Mouse (Mus musculus) kidney, adult 11 months (tissue): ENCODE measurements around the gene Tctex1d2.
"Not testable (repeated sequence)": the region's sequence is repeated elsewhere in the genome, so short reads cannot be mapped to it uniquely, and the experiment has no call there.

Experiments
- DNase-seq: peaks from one replicate; pipeline ENCODE4 v3.0.0; 2022

Tctex1d2 gene

DNA sequence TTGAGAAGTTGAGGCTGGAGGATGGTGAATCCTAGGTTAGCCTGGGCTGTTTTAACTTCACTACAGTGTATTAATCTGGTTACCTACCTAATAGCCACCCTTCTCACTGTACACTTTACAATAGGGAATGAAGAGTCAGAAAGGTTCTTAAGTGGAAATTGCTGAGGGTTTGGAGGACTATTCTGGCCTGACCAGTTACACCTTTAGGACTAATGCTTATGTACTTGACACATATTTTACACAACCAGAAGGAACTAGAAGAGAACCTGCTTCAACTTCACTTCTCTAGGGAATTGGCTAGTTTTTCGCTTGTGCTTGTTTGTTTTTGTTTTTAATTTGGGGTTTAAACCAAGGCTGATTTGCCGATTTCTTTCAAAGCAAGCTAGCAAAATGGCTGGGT, 13.6 kb downstream of the Tctex1d2 start:
- DNase-seq, result no peak

DNA sequence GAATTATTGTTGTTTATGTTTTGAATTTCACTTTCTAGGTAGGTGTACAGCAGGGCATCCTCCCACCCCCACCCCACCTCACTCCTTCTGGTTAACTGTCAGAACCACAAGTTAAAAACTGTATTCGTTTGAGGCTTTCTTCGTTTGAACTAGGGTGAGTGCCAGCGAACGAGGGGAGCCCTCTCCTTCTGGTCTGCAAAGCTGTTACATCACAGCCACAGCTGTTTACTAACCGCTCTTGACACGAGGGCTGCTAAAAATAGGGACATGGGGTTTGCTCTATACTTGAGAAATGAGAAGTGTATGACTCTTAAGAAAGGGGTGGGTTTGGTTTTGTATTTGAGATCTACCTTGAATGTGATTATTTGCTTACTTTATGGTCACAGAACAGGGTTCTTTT, 14.6 kb downstream of the Tctex1d2 start:
- no peak for DNase-seq

DNA sequence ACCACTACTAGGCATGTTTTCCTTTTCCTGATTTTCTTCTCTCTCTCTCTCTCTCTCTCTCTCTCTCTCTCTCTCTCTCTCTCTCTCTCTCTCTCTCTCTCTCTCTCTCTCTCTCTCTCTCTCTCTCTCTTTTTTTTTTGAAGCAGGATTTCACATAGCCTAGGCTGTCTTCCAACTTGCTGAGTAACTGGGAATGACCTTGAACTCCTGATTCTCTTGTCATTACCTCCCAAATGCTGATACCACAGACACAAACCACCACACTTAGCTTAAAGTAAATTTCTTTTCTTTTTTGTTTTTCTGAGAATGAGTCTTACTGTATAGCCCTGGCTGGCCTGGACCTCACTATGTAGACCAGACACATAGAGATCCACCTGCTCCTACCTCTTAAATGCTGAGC, 15.2 kb downstream of the Tctex1d2 start:
- DNase-seq, result no peak

DNA sequence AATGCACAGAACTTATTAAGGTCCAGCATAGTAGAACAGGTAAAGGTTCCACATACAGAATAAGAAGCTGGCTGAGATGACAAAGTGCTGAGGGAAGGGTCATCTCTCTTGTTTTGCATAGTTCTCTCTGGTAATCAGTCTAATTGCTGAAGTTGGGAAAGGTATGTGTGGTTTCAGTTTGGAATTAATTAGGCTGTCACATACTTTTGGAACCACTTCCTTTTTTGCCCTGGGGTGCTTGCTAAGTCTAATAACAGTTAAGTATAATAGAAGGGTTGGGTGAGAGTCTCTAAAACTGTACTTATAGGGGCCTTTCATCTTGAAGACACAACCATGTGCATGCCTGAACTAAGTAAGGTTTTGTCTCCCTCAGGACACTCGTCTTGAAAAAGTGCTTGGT, 17.2 kb downstream of the Tctex1d2 start:
- no peak for DNase-seq

DNA sequence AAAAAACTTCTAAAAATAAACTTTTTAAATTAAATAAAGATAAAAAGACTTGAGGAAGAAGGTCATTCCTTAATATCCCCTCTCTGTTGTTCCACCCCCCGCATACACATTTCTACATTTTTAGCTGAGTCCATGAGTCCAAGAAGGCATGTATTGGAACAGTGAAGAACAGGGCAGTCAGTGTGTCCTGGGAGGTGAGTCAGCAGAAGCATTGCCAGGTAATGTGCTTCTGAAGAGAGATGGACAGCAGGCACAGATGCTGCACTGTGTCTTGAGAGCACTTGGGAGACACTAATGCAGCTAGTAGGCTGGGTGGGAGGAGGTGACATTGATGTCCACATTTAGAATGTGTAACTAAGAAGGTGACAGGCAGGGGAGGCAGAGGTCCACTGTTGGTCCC, 17.8 kb downstream of the Tctex1d2 start:
- DNase-seq, result no peak

DNA sequence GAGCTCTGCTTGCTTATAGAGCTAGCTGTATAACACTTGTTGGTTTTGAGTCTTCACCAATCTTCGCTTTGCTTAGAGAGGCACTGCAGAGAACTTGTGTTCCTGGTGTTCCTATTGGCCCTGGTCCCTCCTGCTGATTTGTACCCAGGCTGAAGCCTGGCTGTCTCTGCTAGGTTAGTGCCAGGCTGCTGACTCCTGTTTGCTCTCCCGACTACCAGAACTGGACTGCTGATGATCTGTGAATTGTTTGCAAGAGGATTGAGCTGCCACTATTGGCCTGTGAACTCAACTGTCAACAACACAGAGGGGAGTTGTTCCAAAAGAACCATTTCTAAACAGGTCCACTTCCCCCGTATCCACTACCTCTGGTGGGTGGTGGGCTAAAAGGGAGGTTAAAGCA, 21.9 kb downstream of the Tctex1d2 start:
- no peak for DNase-seq

DNA sequence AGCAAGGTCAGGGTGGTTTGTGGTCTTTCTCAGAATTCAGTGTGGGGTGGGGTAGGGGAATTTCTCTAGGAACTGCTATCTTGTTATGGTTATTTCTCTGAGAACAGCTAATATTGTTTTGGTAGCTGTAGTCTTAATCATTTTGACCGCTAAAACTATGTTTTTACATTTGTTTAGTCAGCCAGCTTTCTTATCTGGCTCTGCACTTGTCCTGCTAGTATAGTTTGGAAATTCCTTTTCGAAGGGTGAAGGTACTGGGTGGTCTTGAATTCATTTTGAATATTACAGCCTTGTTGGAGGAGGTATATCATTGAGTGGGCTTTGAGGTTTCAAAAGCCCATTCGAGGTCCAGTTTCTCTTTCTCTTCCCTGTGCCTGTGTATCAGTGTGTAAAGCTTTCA, 25.1 kb downstream of the Tctex1d2 start:
- DNase-seq, result not testable (repeated sequence)

DNA sequence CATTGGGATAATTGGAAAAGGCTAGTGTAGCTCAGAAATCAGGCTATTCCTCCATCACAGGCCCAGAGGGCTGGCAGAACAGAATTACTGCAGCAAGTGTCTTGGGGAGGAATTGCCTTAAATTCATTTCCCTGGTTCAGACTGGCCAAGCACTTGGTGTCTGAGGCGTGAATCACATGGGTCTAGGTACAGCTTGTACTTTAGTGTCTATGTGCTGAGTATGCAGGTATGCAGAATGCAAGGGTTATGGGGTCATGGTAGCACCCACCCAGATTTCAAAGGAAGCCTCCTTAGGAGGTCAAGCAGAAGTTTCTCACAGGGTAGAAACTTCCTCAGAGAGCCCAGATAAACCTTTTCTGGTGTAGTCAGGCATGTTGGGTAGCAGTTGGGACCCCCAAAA, 26.1 kb downstream of the Tctex1d2 start:
- no peak for DNase-seq

DNA sequence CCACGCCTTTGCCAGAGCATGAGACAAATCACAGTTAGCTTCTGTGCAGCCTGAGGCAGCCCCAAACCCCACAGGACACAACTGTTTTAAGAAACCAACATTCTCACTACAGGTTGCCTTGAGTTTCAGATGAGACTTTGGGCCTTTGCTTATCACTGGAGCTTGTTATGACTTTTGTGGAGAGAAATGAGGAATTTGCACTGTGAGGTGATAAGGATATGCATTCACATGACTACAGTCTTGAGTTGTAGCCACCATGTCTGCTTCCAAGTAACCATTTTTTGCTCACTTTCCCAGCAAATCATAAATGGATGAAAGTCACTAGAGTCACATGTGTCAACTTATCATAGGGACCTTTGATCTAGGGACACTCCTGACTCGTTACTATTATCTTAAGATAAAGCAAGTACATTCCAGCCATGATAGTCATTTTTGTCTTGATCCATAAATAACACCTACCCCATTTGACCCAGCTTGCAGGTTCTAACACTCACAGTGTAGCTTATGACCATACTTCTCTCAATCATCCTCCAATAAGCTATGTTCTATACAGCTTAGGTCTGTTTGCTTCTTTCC, 27.1 kb downstream of the Tctex1d2 start:
- no peak for DNase-seq

DNA sequence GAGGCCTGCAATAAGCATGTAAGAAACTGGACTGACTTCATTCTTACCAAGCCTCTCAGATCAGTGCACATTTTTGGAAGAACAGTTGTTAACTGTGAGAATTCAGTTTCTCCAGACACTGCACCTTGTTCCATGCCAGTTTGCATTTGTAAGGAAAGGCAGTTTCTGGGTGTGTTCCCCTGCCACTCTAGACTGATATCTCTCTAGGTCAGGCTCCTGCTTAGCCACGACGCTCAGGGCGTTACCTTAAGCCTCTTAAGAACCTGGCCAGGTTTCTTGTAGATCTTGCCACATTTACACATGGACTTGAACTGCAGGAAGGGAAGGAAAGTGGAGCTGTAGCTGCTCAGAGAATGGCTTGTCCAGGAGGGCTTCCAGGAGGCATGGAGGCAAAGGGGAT, 30.2 kb downstream of the Tctex1d2 start:
- DNase-seq, result no peak

DNA sequence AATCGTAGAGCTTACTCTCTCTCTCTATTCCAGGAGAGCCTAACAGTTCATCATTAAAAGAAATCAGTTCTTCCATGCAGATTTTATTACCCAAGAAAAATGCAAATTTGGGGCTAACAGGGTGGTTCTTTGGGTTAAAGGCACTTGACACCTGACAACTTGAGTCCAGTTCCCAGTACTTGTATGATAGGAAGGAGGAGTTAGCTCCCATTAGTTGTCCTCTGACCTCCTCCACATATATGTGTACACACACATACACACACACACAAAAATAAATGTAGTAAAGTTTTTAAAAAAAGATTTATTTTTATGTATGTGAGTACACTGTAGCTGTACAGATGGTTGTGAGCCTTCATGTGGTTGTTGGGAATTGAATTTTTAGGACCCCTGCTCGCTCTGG, 30.6 kb downstream of the Tctex1d2 start:
- DNase-seq, result no peak

DNA sequence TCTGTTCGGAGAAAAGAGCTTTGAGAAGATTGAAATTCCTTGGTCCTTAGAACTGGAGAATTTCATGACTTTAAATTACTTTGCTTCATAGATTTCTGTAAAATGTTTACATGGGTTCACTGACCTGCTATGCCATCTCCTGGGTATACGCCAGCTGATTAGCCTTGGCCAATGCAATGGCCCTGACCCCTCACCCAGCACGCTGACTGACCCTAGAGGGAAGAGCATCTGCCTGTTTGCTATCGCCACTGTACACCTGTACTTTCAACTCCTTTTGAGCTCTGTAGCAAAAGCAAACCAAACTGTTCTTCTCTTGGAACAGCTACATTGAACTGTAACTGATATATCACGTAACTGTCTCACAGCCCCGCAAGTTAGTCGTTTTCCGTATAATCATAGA, 33.6 kb downstream of the Tctex1d2 start:
- no peak for DNase-seq

DNA sequence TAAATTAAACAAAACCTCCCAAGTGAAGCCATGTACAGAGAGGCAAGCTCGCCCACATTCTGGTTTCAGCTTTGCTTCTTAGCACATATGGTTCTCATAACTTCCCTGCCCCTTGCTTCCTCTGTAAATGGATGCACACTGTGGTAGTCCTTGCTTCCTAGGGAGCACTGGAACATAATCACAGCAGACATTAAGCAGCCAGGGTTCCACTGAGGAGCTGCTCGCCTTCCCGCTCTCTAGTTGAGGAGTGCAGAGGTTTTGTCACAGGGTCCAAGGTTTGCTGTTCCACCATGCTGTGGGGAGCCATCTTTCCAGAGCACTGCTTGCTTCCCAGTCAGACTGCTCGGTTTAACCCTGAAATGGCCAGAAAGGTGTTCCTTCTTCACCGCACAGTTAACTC, 35.1 kb downstream of the Tctex1d2 start:
- no peak for DNase-seq

DNA sequence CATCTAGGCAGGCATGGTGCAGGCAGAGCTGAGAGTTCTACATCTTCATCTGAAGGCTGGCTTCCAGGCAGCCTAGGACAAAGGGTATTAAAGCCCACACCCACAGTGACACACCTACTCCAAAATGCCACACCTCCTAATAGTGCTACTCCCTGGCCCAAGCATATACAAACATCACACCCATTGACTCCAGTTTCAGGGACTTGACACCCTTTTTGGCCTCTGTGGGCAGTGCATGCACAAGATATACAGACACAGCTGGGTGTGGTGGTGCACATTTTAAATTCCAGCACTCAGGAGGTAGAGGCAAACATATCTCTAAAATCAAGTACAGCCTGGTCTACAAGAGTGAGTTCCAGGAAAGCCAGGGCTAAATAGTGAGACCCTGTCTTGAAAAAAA, 36.6 kb downstream of the Tctex1d2 start:
- DNase-seq, result no peak

DNA sequence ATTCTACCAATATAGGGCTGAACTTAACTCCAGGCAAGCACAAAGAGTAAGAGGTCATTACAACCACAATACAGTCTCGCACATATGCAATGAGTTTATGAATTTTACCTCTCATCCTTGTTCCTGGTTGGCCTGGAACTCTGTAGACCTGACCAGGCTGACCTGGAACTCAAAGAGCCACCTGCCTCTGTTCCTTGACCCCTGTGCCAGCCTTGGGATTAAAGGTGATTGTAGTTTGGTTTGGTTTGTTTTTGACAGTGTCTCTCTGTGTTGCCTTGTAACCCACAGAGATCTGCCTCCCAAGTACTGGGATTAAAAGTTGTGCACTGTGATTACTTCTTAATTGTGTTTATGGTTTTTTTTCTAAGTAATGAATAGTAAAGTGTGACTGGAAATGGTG, 37.3 kb downstream of the Tctex1d2 start:
- DNase-seq, result no peak

DNA sequence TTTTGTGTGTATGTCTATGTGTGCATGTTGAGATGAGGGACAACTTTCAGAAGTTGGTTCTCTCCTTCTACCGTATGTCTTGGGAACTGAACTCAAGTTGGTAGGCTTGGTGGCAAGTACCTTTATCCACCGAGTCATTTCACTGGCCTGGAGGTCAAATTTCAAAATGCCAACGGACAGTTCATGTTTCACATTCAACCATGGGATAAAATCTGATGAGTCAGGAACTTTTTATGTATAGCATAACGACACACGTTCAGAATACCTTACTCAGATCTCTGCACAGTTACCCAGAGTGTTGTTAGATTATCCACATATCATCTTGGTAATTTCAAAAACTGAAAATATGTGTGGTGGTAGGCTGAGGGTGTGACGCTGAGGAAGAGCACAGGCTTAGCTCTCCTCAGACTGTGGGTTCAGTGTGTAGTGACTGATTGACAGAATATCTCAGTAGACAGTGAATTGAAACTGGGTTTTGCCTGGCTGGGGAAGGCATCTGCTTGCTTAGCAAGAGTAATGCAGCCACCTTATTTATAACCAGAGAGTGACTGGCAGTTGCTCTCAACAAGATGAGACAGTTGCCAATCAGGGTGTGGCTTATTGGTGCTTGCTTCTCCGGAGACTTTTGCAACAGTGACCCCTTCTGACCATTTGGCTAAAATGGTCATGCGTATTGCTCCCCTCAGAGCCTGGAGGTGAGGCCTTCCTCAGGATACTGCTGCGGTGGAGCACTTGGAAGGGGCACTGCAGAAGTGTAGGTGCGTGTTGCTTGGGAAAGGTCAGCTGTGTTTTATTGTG, 38.3 kb downstream of the Tctex1d2 start:
- peak; percentile 84 for DNase-seq

DNA sequence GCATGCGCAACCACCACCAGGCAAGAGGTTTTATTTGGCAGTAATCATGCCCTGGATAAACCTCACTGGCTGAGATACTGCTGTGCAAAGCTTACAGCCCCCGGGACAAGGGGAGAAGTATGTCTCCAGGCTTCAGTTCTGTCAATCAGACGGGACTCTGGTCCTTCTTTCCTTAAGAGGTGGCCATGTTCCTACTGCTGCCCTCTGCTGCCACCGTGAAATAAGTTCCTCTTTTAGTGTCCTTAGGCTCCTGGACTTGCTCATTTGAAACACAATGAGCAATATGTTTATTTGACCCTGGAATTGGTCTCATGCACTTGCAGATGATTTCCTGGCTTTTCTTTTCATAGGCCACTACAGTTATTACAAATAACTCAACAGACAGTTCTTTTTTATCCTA, 41.0 kb downstream of the Tctex1d2 start:
- DNase-seq, result no peak

DNA sequence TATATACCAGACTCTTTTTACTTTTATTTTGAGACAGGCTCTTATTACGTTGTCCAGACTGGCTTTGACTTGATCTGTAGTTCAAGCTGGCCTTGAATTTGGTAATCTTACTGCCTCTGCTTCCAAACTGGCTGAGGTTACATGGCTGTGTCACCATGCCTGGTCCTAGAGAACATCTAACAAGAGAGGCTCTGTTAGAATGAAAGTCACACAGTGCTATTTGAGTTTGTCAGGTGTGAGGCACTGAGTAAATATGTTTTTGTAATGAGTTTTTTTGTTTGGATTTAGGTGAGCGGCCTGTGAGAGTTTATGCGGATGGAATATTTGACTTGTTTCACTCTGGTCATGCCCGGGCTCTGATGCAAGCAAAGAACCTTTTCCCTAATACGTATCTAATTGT, 42.2 kb downstream of the Tctex1d2 start:
- DNase-seq, result no peak

DNA sequence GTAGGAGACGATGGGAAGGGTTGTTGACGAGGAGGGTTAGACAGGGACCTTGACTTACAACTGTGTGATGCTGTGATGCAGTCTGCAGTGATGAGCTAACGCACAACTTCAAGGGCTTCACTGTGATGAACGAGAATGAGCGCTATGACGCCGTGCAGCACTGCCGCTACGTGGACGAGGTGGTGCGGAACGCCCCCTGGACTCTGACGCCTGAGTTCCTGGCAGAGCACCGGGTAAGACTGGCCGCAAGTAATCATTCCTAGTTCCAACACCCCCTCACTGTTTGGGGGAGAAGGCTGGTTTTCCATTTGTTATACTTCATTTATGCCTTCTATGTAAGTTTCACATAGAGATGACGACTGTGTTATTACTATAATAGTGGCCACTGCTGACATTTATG, 43.4 kb downstream of the Tctex1d2 start:
- DNase-seq, result no peak

DNA sequence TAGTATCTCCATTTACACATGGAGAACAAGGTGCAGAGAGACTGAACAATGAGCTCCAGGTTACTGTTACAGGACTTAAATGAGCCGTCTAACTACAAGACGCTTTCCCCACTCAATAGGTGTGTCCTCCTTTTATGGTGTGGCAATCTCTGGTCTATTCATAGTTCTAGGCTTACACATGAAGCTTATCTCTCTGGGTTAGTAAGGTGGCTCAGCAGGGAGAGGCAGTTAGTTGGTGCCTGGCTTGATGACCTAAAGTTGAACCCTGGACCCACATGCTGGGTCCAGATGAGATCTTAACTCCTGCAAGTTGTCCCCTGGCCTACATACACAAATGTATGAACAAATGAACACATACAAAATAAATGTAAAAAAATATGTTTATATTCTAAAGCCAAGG, 43.9 kb downstream of the Tctex1d2 start:
- DNase-seq, result no peak

DNA sequence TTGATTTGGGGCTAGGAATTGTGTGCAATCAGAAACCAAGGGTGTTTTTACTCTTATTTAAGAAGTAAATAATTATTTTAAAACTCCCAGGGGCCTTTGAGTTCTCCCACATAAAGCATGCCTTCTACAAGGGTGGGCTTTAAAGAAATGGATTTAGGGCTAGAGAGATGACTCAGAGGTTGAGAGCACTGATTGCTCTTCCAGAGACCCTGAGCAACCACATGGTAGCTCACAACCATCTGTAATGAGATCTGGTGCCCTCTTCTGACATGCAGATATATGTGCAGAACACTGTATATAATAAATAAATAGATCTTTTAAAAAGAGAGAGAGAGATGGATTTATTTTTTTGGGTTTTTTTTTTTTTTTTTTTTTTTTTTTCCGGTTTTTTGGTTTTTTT, 45.4 kb downstream of the Tctex1d2 start:
- DNase-seq, result no peak

DNA sequence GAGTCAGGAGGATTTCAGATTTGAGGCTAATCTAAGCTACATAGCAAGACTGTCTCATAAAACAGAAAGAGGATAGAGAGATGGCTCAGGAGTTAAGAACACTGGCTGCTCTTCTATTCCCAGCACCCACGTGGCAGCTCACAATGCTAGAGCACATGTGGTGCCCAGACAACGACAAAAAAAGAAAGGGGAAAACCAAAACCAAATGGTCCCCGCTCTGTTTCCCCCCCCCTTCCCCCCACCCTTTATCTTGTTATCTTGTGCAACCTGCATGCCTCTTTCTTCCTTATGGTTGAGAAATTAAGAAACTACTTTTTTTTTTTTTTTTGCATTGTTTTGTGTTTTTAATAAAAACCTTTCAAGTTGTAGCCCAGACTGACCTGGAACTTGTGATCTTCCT, 49.0 kb downstream of the Tctex1d2 start:
- DNase-seq, result no peak

DNA sequence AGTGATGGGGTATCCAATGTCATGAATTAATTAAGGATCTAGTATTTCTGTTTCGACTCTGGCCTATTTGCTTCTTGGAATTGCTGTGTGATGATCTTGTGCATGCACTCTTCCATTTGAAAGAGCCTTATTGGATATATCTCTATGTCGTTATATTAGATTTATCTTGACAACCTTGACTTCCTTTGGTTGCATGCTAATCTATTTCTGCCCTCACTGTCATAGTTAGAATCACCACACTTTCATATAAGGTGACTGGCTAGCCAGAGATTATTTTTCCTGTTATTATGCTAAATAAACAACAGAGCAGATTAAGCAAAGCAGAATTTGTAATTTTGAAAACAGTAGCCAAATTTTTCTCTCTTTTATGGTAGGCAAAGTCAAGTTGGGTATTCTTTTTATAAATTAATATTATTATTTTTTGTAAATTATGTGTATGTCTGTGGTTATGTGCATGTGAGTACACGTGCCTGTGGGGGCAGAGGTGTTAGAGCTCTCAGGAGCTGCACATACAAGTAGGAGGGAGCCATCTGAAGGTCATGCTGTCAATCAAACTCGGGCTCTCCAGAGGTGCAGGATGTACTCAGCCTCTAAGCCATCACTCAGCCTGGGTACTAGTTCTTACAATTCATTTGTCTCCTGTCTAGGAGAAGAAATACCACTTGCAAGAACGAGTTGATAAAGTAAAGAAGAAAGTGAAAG, 50.1 kb downstream of the Tctex1d2 start:
- DNase-seq, result no peak

DNA sequence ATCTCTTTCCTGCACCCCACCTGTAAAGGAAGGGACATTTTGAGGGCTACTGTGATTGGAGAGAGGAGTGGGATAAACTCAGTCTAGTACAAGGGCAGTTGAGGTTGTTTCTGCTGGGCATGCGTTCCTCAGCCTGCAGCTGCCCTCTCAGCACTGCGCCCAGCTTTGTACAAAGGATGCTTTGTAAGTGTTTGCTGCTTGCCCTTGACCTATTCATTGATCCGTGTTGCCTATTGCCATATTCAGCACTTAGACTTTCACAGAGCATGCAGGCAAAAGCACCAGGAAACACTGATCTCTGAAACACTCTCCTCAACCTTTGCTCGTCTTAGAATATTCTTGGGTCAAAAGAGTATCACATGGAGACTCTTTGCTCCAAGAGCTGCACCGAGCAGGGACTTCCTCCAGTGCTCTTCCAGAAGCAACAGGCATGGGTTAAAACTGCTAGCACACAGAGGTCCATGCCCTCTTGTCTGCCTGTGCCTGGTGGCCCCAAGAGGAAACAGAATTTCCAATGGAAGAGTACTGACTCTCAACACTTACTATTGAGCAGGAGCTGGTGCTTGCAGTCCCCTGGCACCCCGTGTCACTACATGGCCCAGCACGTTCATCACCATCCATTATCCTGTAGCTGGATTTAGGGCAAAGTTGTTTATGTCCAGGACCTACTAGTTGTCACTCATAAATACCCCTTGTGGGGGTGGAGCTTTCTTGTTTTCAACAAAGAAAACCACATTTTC, 52.9 kb downstream of the Tctex1d2 start:
- DNase-seq, result peak; percentile 54
